Mouse (Mus musculus) embryo, embryonic 10 days (tissue): ENCODE results near the gene Arid3a.

Experiments used
- DNase-seq: peaks from one replicate; pipeline ENCODE4 v3.0.0-alpha.2; 2015; ENCODE audit warnings: low spot score

The Arid3a gene

GRCm38 (mm10) chr10:79908167-79909091, 18.4 kb upstream of the Arid3a start, which contains the start of gene Med16:
Gene Med16, minus strand, starts transcription at chr10:79908923.
- peak; percentile 98 for DNase-seq

DNA sequence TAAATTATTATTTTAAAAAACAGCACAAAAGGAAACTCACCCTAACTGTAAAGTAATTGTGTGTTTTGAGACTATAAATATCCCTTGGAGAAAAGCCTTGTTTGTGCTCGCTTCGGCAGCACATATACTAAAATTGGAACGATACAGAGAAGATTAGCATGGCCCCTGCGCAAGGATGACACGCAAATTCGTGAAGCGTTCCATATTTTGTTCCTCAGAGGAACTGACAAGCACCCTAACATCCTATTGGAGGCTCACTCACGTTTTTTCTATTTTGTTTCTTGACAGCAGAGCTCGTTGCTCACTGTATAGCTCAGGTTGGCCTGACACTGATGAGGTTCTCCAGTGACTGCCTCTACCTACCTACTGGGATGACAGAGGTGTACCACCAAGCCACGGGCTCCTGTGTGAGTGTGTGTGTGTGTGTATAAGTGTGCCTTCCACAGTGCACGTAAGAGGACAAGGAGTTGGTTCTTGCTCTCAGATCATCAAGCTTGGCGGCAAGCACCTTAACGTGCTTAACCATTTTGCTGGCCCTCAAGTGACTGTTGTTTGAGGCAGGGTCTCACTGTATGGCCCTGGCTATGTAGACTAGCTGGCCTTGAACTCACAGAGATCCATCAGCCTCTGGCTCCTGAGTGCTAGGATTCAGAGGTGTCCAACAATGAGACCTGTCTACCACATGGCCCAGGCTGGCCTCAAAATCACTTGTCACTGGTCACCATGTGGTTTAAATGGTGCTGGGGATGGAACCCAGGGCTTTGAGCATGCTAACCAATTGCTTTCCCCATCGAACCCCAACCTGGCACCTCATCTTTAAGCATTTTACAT, 17.5 kb upstream of the Arid3a start:
- peak; percentile 50 for DNase-seq

GRCm38 (mm10) chr10:79910556-79910955, 16.3 kb upstream of the Arid3a start, which contains the start of gene Gm26602:
Gene Gm26602, plus strand, starts transcription at chr10:79910856.
- DNase-seq: no peak

DNA sequence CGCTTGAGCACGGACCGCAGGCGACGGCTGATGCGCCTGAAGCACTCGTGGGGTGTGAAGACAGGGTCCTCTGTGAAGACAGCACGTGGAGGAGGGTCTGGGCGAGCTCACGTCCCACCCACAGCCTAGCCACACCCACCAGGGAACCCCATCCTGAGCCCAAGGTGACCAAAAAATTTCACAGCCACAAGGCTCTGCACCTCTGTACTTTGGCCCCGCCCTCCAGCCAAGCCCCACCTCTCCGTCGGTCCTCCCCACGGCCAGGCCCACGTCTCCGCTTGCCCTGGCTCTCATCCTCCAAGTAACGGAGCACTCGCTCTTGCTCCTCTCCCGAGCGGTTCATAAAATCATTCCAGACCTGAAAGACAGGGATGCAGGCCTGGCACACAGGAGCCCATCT, 14.4 kb upstream of the Arid3a start:
- no peak for DNase-seq

- DNase-seq: no peak
These were observed 12.5 kb upstream of the Arid3a start for GRCm38 (mm10) chr10:79914131-79914947.

DNA sequence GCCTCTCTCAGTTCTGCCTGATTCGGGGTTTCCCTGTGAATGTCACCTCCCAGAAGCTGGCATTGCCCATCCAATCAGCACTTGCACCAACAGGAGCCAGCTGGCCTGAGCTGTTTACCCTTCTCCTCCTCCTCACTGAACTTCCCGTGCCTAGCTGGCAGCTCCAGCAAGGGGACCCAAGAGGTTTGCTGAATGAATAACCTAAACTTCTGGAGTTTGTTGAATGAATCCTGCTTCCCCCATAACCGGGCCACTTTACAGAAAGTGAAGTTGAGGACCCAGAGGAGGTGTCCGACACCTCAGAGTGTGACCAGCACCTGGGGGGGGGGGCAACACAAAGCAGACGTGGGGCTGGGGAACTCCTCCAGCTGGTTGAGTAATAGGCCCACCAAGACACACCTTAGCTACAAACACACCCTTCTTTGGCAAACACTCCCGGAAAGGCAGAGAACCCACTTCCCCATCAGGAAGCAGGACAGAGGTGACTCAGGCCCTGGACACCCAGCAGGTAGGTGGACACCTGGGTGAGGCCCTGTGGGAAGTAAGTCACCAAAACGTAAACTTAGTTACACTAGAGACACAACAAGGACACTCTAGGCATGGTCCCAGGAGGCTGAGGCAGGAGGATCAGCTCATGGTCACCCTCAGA, 11.8 kb upstream of the Arid3a start:
- DNase-seq: no peak

DNA sequence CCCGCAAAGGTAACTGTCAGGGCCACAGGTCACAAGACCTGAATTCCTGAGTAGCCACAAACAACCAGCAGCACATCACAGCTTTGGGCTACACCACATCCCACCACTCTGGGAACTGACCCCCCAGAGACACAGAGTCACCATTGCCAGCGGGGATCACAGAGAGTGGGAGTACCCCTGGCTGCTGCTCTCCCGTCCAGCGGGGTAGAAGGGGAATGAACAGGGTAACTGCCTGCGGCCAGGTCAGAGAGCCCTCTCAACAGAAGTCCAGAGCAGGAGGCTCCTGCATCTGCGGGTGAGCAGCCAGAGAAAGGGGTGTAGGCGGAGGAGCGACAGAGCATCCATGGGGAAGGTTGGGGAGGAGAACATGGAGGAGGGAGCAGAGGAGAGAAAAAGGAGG, 10.8 kb upstream of the Arid3a start:
- no peak for DNase-seq

- DNase-seq: peak; percentile 83
These were observed 9.9 kb upstream of the Arid3a start, which contains the start of gene Kiss1r for GRCm38 (mm10) chr10:79916808-79917531. Gene Kiss1r, plus strand, starts transcription at chr10:79916971.

DNA sequence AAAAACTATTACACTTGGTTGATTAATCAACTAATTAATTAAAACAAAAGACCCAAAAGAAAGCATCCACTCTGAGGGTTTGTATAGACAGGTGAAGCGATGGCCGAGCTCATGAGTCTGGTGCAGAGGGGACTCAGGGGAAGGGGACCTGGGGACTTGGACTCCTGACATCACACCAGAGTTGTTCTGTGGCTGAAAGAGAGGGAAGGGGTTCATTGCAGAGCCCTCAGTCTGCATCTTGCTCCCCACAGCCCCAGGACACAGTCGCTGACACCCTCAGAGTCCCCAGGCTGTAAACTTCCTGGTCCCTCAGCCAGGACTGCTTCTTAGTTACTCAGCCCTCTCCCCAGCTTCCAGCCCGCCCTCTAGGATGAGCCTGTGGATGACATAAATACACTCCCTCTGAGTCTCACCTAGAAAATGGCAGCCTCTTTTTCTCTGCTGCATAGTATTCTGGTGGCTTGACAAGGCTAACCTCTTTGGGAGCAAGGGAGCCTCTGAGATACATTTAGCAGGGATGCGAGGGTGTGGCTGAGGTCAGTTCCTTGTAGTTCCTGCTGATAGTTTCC, 9.2 kb upstream of the Arid3a start:
- DNase-seq: no peak

DNA sequence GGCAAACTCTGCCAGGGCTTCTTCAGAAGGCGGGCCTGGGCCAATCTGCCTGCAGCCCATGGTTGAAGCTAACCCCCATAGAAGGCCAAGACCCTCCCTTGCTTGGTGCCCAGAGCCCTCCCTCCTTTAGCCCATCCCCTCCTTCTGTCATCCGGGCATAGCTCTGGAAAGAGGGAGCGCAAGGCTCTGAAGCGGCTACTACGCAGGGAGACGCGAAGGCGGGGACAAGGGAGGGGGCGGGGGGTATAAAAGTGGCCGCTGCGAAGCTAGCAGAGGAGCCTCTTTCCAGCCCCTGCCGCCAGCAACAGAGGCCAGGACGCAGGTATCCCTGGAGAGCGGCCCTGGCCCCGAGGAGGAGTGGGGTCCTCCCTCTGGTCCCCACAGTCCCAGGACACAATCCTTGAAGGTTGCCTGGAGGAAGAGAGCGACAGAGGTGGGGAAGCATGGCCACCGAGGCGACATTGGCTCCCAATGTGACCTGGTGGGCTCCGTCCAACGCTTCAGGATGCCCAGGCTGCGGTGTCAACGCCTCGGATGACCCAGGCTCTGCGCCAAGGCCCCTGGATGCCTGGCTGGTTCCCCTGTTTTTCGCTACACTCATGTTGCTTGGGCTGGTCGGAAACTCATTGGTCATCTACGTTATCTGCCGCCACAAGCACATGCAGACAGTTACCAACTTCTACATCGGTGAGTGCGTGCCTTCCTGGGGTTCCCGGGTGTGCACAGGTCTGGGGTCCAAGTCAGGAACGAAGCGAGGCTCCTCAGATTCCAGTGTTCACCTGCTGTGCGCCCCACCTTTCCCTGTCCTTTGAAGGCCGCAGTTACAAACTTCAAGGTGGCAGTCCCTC, 8.4 kb upstream of the Arid3a start:
- DNase-seq: no peak

- peak; percentile 17 for DNase-seq
These were observed 7.5 kb upstream of the Arid3a start for GRCm38 (mm10) chr10:79919251-79919849.

DNA sequence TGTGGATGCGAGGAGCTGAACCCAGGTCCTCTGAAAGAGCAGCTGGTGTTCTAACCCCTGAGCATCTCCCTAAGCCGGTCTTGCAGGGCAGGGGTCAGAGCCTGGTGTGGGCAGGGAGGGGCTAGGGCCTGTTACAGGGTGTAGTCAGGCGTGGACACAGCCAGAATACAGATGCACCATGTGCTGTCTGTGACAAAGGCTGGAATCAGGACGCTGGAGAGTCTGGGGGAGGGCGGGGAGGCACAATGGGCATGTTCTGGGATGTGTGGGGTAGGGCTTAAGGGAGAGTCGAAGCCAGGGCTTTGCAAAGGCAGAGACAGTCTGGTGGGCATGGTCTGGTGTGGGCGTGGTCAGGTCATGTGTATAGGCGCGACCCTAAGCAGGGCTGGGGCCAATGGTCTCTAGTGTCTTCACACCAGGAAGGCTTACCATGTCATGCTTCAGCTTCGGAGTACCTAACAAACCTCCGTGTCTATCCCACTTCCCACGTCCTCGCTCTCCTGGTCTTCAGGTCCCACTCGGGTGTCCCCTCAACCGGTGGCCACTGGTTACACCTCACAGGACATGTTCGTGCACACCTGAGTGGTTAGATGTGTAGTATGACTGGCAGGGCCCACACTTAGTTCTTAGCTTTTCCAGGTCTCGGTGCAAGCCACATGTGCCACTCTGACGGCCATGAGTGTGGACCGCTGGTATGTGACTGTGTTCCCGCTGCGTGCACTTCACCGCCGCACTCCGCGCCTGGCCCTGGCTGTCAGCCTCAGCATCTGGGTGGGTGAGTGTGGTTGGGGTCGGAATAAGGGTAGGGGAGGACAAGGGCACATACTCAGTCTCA, 6.6 kb upstream of the Arid3a start:
- peak; percentile 49 for DNase-seq

- peak; percentile 11 for DNase-seq
These were observed 5.8 kb upstream of the Arid3a start, which contains the start of gene R3hdm4 for GRCm38 (mm10) chr10:79920958-79921535. Gene R3hdm4, minus strand, starts transcription at chr10:79921208.

- peak; percentile 55 for DNase-seq
These were observed 5.3 kb upstream of the Arid3a start for GRCm38 (mm10) chr10:79921572-79921971.

DNA sequence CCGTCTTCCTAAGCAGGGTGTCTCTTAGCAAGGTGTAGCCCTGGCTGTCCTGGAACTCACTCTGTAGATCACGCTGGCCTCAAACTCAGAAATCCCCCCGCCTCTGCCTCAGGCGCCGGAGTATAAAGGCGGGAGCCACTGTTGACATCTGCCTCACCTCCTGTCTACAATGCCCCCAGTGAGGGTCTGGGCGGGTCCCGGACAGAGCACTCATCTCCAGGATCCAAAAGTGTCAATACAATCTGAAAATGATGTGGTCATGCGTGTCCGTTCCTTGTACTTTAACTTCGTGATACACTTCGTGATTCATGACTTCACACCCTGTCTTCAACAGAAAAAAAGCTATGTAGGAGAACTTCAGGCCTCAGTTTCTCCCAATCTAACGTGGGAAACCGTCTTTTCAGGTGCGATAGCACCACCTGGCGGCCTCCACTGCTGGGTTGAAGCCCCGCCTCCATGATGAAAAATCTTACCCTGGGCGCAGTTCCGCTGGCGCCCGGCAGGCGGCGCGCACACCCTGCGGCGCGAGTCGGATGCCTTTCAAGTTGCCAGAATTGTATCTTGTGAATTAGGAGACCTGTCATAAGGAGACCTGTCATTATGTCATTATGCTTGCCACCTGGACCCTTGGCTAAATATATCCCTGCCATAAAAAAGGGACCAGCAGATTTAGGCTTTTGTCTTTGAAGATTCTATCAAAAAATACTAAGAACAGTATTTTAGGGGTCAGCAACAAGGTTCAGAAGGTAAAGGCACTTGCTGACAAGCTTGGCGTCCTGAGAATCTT, 1.7 kb upstream of the Arid3a start:
- DNase-seq: peak; percentile 83

- DNase-seq: no peak
These were observed 905 bp upstream of the Arid3a start for GRCm38 (mm10) chr10:79925785-79926490.
